Mouse (Mus musculus) heart, embryonic 12.5 days (tissue): ENCODE measurements around the gene Tnrc6a. TPM values are rescaled to one million over a fixed set of nuclear protein-coding genes. Genes with fewer than 3 reads are reported as not detected.
"Not testable (repeated sequence)": the region's sequence is repeated elsewhere in the genome, so short reads cannot be mapped to it uniquely, and the experiment has no call there.

Experiments used
- ATAC-seq: fragments of 200-750 bp; cut with Nextera tagmentation; 2 replicates; pipeline ENCODE4 v1.8.0; 2017; ENCODE audit warnings: moderate TSS enrichment, moderate library complexity; ENCODE audit not compliant: insufficient number of reproducible peaks, low FRiP score
- H3K27ac ChIP-seq: fragments of 300-500 bp; sonication (generic); 2 replicates; pipeline ENCODE4 v1.5.1; 2016; ENCODE audit warnings: mild to moderate bottlenecking, moderate library complexity; ENCODE audit not compliant: poor library complexity, severe bottlenecking
- H3K27me3 ChIP-seq: fragments of 300-500 bp; sonication (generic); replicated peaks from 2 replicates; pipeline ENCODE4 v1.6.1; 2016; ENCODE audit warnings: mild to moderate bottlenecking, moderate library complexity
- H3K36me3 ChIP-seq: fragments of 300-500 bp; sonication (generic); 2 replicates; pipeline ENCODE4 v1.6.1; 2016; ENCODE audit warnings: mild to moderate bottlenecking, moderate library complexity
- H3K4me1 ChIP-seq: fragments of 300-500 bp; sonication (generic); replicated peaks from 2 replicates; pipeline ENCODE4 v1.6.1; 2016; ENCODE audit warnings: mild to moderate bottlenecking
- H3K4me2 ChIP-seq: fragments of 300-500 bp; sonication (generic); 2 replicates; pipeline ENCODE4 v1.6.1; 2016; ENCODE audit warnings: mild to moderate bottlenecking, moderate library complexity
- H3K4me3 ChIP-seq: fragments of 300-500 bp; sonication (generic); 2 replicates; pipeline ENCODE4 v1.5.1; 2016; ENCODE audit warnings: mild to moderate bottlenecking
- H3K9ac ChIP-seq: fragments of 300-500 bp; sonication (generic); 2 replicates; pipeline ENCODE4 v1.6.1; 2016; ENCODE audit warnings: mild to moderate bottlenecking, moderate library complexity
- H3K9me3 ChIP-seq: fragments of 300-500 bp; sonication (generic); replicated peaks from 2 replicates; pipeline ENCODE4 v1.6.1; 2016; ENCODE audit warnings: mild to moderate bottlenecking, moderate library complexity
- WGBS: fragments of 180-500 bp; shearing (Covaris S2); methylation state at CpG from one replicate; pipeline ENCODE4 v1.1.7; 2016; 5-methylcytosine and 5-hydroxymethylcytosine counted together
- polyA plus RNA-seq: library from polyadenylated mRNA; unstranded; fragments of >200 nt; fragmentation: Nextera tagmentation; extraction: Ambion mirVana; gene quantifications from 2 replicates; pipeline ENCODE4 v1.2.1, GENCODE M21; 2016

The Tnrc6a gene
- 48.8 and 48.9 TPM in 2 replicates for polyA plus RNA-seq

DNA sequence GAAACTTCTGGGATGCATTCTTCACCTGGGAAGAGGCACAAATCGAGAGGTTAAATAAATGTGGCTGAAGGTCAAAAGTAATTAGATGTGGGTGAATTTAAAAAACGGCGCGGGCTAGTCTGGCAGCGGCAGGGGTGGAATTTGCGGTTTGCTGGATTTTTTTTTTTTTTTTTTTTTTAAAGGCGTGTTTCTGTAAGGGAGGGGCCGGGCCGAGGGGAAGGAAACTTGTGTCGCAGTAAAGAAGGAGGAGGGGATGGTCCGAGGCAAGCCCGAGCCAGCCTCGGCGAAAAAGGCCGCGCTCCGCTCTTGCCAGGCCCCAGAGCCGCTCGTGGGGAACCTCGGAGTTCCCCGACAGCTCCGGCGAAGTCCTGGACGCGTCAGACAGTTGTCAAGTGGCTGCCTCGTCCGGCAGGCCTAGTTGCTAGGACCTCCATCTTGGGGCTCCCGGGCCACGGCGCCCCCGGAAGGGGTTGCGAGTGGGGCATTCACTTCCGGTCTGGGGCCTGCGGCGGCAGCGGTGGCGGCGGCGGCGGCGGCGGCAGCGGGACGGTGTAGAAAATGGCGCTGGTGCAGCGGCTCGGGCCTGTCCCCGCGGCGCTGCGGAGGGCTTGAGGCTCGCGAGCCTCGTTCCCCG is at the start of gene Tnrc6a:
Tnrc6a (plus strand) TSS at position 221 of the 634 bp plus-strand sequence.
- H3K4me3 ChIP-seq: peak within 1 kb of the TSS; percentile 84
- H3K36me3 ChIP-seq: peaks cover 11% of the 10 kb centered on the region
- H3K4me2 ChIP-seq: peak within 1 kb of the TSS; percentile 75
- H3K9ac ChIP-seq: peak within 1 kb of the TSS; percentile 98
- H3K4me1 ChIP-seq: peaks cover 28% of the 10 kb centered on the region
- ATAC-seq: peak; percentile 95
- under 1% methylated on average over 55 of the region's 55 CpGs for WGBS
- H3K27me3 ChIP-seq: no peaks in the 10 kb centered on the region
- peak within 1 kb of the TSS; percentile 98 for H3K27ac ChIP-seq
- H3K9me3 ChIP-seq: no peaks in the 10 kb centered on the region

- Histone ChIP-seq H3K27ac (no peak overlapping the region), H3K4me1 (peaks cover 23% of the 10 kb centered on the region), H3K9ac (no peak overlapping the region), H3K4me3 (no peak overlapping the region), H3K9me3 (no peaks in the 10 kb centered on the region), H3K27me3 (no peaks in the 10 kb centered on the region), H3K4me2 (no peak overlapping the region), H3K36me3 (no peaks in the 10 kb centered on the region)
- 57% methylated on average over 4 of the region's 4 CpGs for WGBS
- ATAC-seq: no peak
Measured at GRCm38 (mm10) chr7:123082236-123082635, 41.4 kb upstream of the Tnrc6a start.

GRCm38 (mm10) chr7:123083441-123084123 is 40.1 kb upstream of the Tnrc6a start:
- no peaks in the 10 kb centered on the region for H3K27me3 ChIP-seq
- H3K36me3 ChIP-seq: no peaks in the 10 kb centered on the region
- WGBS: 34% methylated on average over 12 of the region's 12 CpGs
- H3K9ac ChIP-seq: no peak overlapping the region
- no peak for ATAC-seq
- H3K4me3 ChIP-seq: no peak overlapping the region
- H3K4me2 ChIP-seq: peak overlapping the region; percentile 45; the same call in 1 of the 2 replicates
- peak overlapping the region; percentile 29; the same call in 1 of the 2 replicates for H3K27ac ChIP-seq
- no peaks in the 10 kb centered on the region for H3K9me3 ChIP-seq
- peaks cover 23% of the 10 kb centered on the region for H3K4me1 ChIP-seq

DNA sequence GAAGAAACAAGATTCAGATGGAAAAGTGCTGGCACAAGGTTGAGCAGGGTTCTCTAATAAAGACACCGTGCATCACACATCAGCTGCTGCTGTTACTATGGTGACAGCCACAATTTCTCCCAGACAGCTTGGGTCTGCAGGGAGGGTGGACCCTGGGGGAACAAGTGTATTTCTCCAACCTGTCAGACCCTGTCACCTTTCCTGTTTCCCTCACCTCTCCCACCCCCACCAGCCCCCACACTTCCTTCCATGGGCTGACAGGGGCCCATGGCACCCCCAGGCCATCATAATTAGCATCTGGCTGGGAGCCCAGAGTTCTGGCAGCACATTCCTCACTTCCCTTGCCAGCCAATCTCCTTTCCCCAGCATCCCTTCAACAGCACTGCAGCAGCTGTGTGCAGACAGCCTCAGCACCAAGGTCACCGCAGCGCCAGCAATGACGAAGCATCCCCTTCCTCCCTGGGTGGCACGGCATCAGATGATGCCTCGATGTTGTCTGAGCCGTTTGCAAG is 39.4 kb upstream of the Tnrc6a start:
- Histone ChIP-seq H3K9me3 (no peaks in the 10 kb centered on the region), H3K4me2 (peak overlapping the region; percentile 45), H3K9ac (no peak overlapping the region), H3K27ac (0 out of 2 replicates have a peak overlapping the region, but pooled peaks have one; percentile 29), H3K36me3 (no peaks in the 10 kb centered on the region), H3K4me3 (no peak overlapping the region), H3K27me3 (no peaks in the 10 kb centered on the region), H3K4me1 (peaks cover 23% of the 10 kb centered on the region)
- peak; percentile 87 for ATAC-seq
- 3% methylated on average over 7 of the region's 7 CpGs for WGBS

DNA sequence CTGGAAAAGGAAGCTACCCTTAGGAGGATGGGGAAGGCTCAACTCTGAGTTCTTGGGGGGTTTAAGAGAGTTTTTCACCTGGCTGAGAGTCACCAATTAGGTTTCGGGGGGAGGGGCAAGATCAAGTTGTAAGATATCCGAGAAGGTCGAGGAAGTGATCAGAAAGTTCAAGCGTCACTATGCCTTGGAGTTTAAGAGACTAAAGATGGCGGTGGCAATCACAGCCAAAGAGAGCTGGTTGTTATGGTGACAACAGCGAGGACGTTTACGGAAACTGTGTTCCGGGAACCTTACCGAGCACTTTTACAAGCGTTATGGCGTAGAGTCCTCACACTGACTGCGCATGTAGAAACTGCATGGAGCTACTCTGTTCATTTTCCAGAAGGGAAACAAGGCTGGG is 39.0 kb upstream of the Tnrc6a start:
- Histone ChIP-seq H3K4me1 (peaks cover 23% of the 10 kb centered on the region), H3K36me3 (no peaks in the 10 kb centered on the region), H3K4me3 (no peak overlapping the region), H3K27ac (no peak overlapping the region), H3K9me3 (no peaks in the 10 kb centered on the region), H3K27me3 (no peaks in the 10 kb centered on the region), H3K9ac (no peak overlapping the region), H3K4me2 (peak overlapping the region; percentile 45)
- 20% methylated on average over 13 of the region's 13 CpGs for WGBS
- ATAC-seq: no peak

- no peak overlapping the region for H3K9ac ChIP-seq
- H3K9me3 ChIP-seq: 0 out of 2 replicates have a peak, but pooled peaks cover 3% of the 10 kb centered on the region
- 77% methylated on average over 4 of the region's 4 CpGs for WGBS
- no peak overlapping the region for H3K4me3 ChIP-seq
- no peak overlapping the region for H3K27ac ChIP-seq
- ATAC-seq: no peak
- no peak overlapping the region for H3K4me2 ChIP-seq
- peaks cover 11% of the 10 kb centered on the region for H3K4me1 ChIP-seq
- H3K36me3 ChIP-seq: no peaks in the 10 kb centered on the region
- no peaks in the 10 kb centered on the region for H3K27me3 ChIP-seq
Measured at GRCm38 (mm10) chr7:123088920-123089319, 34.8 kb upstream of the Tnrc6a start.

GRCm38 (mm10) chr7:123096344-123097120 is 27.2 kb upstream of the Tnrc6a start:
- H3K4me2 ChIP-seq: no peak overlapping the region
- H3K9me3 ChIP-seq: 0 out of 2 replicates have a peak, but pooled peaks cover 9% of the 10 kb centered on the region
- H3K27ac ChIP-seq: no peak overlapping the region
- H3K4me1 ChIP-seq: peaks cover 26% of the 10 kb centered on the region
- no peaks in the 10 kb centered on the region for H3K36me3 ChIP-seq
- H3K4me3 ChIP-seq: no peak overlapping the region
- H3K27me3 ChIP-seq: no peaks in the 10 kb centered on the region
- no peak overlapping the region for H3K9ac ChIP-seq
- WGBS: 73% methylated on average over 12 of the region's 12 CpGs
- ATAC-seq: no peak

DNA sequence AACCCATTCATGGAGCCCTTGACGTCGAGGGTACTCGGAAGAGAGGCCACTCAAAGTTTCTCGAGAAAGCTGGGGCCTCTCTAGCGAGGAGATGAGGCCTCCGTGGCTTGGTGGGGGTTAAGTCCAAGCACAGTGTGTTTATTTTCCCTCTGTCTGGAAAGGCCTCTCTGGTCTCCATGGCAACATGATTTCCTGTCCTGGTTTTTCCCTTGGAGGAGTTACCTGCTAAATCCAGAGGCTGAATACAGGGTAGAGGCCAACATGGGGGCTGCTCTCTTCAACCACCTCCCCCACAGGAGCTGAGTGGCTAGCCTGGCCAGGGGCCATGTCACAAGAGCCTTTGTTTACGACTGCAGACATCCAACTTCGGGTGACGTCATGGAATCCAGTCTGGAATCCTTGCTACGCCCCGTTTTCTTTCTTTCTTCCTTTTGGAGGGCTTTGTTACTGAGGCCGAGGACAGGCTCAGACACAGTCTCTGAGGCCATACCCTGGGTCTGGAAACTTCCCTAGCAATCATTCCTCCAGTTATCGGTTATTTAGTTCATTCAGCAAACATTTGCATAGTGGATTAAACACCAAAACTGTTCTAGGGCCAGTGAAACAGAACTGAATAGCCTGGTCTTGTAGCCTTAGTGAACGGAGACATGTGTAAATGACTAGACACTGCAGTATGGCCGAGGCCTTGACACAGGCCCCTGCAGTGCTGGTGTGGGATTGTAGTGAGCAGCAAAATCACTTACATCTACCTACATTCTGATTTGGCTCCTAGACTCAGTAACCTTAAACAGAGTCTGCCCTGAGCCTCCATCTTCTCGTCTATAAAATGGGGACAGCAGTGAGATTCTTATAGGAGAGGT is 25.6 kb upstream of the Tnrc6a start:
- no peaks in the 10 kb centered on the region for H3K36me3 ChIP-seq
- no peak overlapping the region for H3K4me3 ChIP-seq
- peaks cover 27% of the 10 kb centered on the region for H3K4me1 ChIP-seq
- 0 out of 2 replicates have a peak, but pooled peaks cover 6% of the 10 kb centered on the region for H3K9me3 ChIP-seq
- no peak overlapping the region for H3K4me2 ChIP-seq
- no peak overlapping the region for H3K9ac ChIP-seq
- peak; percentile 93 for ATAC-seq
- H3K27ac ChIP-seq: peak overlapping the region; percentile 88
- no peaks in the 10 kb centered on the region for H3K27me3 ChIP-seq
- 22% methylated on average over 16 of the region's 16 CpGs for WGBS

DNA sequence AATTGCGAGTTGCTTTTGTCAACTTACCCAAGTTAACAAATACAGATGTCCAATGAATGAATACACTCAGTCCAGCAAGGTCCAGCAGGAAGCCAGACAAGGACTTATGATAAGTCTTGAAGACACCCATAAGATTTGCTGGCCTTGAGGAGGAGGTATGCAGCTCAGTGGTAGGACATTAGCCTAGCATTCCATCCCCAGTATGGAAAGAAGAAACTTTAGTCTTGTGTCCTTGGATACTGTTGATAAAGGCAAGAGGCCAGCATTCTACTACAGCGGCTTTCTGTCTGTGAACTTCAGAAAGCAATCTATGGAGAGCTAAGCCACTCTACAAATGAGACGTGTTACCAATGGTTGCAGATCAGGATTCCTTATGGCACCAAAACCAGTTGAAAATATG is 22.4 kb upstream of the Tnrc6a start:
- no peak overlapping the region for H3K9ac ChIP-seq
- H3K27ac ChIP-seq: no peak overlapping the region
- H3K27me3 ChIP-seq: no peaks in the 10 kb centered on the region
- H3K36me3 ChIP-seq: no peaks in the 10 kb centered on the region
- no peak overlapping the region for H3K4me3 ChIP-seq
- 0 out of 2 replicates have a peak, but pooled peaks cover 5% of the 10 kb centered on the region for H3K9me3 ChIP-seq
- no peak for ATAC-seq
- WGBS: 70% methylated on average over 3 of the region's 3 CpGs
- H3K4me1 ChIP-seq: peaks cover 27% of the 10 kb centered on the region
- no peak overlapping the region for H3K4me2 ChIP-seq

DNA sequence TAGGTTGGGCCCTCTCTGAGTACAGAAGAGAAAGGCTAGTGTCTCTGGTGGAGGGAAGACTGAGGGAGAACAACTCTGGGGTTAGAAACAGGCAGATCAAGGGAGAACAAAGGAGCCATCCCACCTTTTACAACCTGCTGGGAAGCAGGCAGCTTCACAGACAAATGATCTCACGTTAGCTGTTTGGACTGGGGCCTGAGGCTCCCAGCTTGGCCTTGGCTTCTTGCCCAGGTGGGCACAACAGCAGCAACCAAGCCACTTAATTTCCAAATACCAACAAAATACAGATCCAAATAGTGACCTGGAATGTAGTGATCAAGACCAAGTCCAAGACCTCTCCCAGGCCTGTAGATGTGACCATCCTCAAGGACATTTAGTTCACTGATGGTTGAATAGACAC is 18.3 kb upstream of the Tnrc6a start:
- WGBS: 50% methylated on average over 1 of the region's 1 CpGs
- H3K9ac ChIP-seq, ATAC-seq, H3K4me2 ChIP-seq, H3K36me3 ChIP-seq, H3K27ac ChIP-seq, H3K9me3 ChIP-seq, H3K4me3 ChIP-seq, H3K27me3 ChIP-seq: not testable (repeated sequence)
- peaks cover 32% of the 10 kb centered on the region for H3K4me1 ChIP-seq
